Mouse (Mus musculus): Measurements from ENCODE around the gene Osr1. TPM values are rescaled to one million over a fixed set of nuclear protein-coding genes. Genes with fewer than 3 reads are reported as not detected.

Osr1 gene
- total and polyA plus RNA-seq, 3 experiments = not detected

- H3K4me2 ChIP-seq (ENCODE audit: insufficient read depth, low read depth, poor library complexity, severe bottlenecking) = no peak overlapping the region
- no peaks in the 10 kb centered on the region for H3K27me3 ChIP-seq (replicated peaks)
- in situ Hi-C loops (cut with MboI; ENCODE audit: low pct_ligation_motif_present, low pct_unique_long_range_greater_than_20kb, low sequenced_read_pairs) (no loop called here), dilution Hi-C loops (cut with MboI; ENCODE audit: extremely low pct_ligation_motif_present, extremely low pct_unique_long_range_greater_than_20kb, low sequenced_read_pairs) (no loop called here)
- H3K9me3 ChIP-seq (replicated peaks; ENCODE audit: low read length) = no peaks in the 10 kb centered on the region
- H3K79me2 ChIP-seq (replicated peaks; ENCODE audit: control insufficient read depth, extremely low read depth, insufficient read depth, poor library complexity, severe bottlenecking) = no peaks in the 10 kb centered on the region
- H3K4me1 ChIP-seq (ENCODE audit: control insufficient read depth in 1 of 2, insufficient read depth in 2 of 2) = peaks cover 0 to 5% of the 10 kb centered on the region in 2 experiments; a peak in 1 of 4 replicates
- no peak overlapping the region for H3K9ac ChIP-seq (ENCODE audit: insufficient read depth, low read depth)
- H3K36me3 ChIP-seq (replicated peaks in 1 of 2; ENCODE audit: control insufficient read depth in 1 of 2, insufficient read depth in 1 of 2, low read length in 1 of 2) = no peaks in the 10 kb centered on the region
- no peak overlapping the region for H3K4me3 ChIP-seq (replicated peaks in 1 of 3; ENCODE audit: low read depth in 2 of 3, low read length in 2 of 3, poor library complexity in 1 of 3)
- DNase-seq (ENCODE audit: extremely low read depth) = no peak
- TF ChIP-seq JUND (conservative IDR thresholded peaks at IDR 0.05; ENCODE audit: low read depth, low read length) = no peak
- no peak for TF ChIP-seq USF2 (conservative IDR thresholded peaks at IDR 0.05; ENCODE audit: low read depth, low read length)
- TF ChIP-seq NELFE (IDR thresholded peaks at IDR 0.05; ENCODE audit: low read depth, low read length) = no peak
- TF ChIP-seq CTCF (conservative IDR thresholded peaks at IDR 0.05 in 1 of 2, IDR thresholded peaks at IDR 0.05 in 1 of 2; ENCODE audit: low read depth in 2 of 2, low read length in 2 of 2) = no peak
- no peak for TF ChIP-seq MAFK (IDR thresholded peaks at IDR 0.05; ENCODE audit: insufficient replicate concordance, low read length)
- no peak for TF ChIP-seq POLR2AphosphoS2 (IDR thresholded peaks at IDR 0.05; ENCODE audit: low read depth, low read length)
- TF ChIP-seq UBTF (IDR thresholded peaks at IDR 0.05; ENCODE audit: low read depth, low read length) = no peak
- TF ChIP-seq USF1 (IDR thresholded peaks at IDR 0.05; ENCODE audit: low read depth, low read length) = no peak
- TF ChIP-seq RAD21 (IDR thresholded peaks at IDR 0.05; ENCODE audit: low read depth, low read length) = no peak
- TF ChIP-seq SMC3 (IDR thresholded peaks at IDR 0.05; ENCODE audit: low read depth, low read length) = no peak
- no peak overlapping the region for H3K27ac ChIP-seq (ENCODE audit: insufficient read depth, low read depth)
Measured at GRCm38 (mm10) chr12:9598219-9598618, 28.3 kb downstream of the Osr1 start.
